Mouse (Mus musculus) gastrocnemius, postnatal 14 days (tissue): ENCODE measurements around the gene Tekt4. TPM values are rescaled to one million over a fixed set of nuclear protein-coding genes. Genes with fewer than 3 reads are reported as not detected.

Experiments used
- DNase-seq: peaks from one replicate; pipeline ENCODE4 v3.0.0; 2021; ENCODE audit warnings: mixed read lengths
- intact Hi-C: fragments of 180-260 bp; cut with DNase I; formaldehyde crosslinking; loops from one replicate; pipeline ENCODE4 v1.15.1; 2025; ENCODE audit warnings: low total_unique reads
- total RNA-seq, 2 experiments: library from RNA; stranded (reverse); gene quantifications; 2 replicates each; pipeline ENCODE4 v1.2.3; 2021

Tekt4 gene
- total RNA-seq, 2 experiments from 2014 or later: not detected

DNA sequence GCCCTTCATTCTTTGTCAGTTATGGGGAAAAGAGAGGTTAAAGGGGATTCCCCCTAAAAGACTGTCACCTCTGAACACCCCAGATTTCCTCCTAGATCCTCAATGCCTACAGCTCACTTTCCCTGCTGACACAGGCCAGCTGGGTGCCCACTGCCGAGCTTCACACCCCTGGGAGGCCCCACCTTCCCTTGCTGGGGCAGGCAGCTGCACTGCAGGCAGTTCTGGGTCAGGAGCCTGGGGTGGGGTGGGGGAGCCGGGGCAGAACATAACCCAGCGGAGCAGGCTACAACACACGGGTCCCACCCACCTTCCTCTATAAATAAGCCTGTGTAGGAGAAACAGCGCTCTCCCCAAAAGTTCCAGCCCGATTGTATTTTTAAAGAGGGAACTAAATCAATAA, 24.5 kb upstream of the Tekt4 start:
- intact Hi-C loops: no loop called here
- no peak for DNase-seq

DNA sequence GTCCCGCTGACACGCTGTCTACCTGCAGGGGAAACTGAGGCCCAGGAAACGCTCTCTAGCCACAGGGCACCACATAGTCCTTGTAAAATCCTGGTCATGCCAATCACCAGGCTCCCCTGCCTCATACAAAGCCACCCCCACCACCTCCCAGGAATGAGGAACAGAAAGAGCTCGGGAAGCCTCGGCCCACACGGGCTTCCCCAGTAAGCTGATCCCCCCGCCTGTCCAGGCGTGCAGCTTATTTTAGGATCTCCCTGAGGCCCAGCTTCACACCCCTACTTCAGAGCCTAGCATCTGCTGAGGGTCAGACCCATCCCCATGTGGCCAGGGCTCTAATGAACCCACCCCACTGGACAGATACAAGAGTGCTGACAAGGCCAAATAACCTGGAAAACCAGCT, 23.9 kb upstream of the Tekt4 start:
- DNase-seq: no peak
- intact Hi-C loops: no loop called here

DNA sequence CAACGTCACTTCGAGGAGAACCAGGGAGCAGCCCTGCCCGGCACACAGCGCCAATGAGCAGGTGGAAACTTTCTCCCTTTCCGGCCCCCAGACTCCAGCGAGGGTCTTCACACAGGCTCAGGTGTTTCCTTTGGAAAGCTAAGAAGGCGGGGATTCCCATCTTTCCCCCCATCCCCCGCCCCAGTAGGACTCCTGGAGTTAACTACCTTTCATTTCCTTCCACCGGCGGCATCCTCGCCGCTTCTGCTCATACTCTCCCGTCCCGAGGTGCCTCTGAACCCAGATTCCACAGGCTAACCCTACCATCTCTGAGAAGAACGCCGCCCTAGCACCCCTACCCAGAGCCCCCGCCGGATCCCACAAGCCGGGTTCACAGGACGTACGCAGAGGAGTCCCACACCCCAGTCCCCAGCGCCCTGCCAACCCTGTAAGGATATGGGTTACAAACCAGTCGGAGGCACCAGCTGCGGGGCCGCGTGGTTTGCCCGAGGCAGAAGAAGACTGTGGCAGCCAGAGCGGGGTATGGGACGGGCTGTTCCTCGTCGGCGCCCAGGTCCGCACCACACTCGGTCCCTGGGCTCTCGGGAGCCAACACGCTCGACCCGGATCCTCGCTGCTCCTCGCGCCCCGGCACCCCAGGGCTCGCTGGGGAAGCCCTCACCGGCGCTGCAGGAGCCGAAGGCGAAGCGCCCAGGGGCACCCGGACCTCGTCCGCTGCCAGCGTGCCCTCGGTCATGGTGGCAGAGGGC, 21.8 kb upstream of the Tekt4 start:
- intact Hi-C loops: no loop called here
- DNase-seq: peak; percentile 29

DNA sequence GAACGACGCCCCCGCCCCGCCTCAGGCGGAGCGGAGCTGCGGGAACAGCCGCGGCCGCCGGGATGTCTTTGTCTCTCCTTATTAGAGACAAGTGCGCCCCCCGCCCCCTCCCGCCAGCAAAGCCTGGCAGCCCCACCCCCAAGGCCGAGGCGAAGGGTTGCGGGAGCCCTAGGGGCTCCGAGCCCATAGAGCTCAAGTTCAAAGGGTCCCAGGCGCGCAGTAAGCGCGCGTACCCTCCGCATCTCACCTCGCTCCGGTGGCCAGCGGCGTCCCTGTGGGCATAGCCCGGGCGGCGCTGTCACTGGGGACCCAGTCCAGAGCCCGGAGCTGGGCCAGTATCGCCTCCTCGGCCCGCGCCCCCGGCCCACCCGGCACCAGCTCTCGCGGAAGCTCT, 21.2 kb upstream of the Tekt4 start:
- intact Hi-C loops: no loop called here
- no peak for DNase-seq

DNA sequence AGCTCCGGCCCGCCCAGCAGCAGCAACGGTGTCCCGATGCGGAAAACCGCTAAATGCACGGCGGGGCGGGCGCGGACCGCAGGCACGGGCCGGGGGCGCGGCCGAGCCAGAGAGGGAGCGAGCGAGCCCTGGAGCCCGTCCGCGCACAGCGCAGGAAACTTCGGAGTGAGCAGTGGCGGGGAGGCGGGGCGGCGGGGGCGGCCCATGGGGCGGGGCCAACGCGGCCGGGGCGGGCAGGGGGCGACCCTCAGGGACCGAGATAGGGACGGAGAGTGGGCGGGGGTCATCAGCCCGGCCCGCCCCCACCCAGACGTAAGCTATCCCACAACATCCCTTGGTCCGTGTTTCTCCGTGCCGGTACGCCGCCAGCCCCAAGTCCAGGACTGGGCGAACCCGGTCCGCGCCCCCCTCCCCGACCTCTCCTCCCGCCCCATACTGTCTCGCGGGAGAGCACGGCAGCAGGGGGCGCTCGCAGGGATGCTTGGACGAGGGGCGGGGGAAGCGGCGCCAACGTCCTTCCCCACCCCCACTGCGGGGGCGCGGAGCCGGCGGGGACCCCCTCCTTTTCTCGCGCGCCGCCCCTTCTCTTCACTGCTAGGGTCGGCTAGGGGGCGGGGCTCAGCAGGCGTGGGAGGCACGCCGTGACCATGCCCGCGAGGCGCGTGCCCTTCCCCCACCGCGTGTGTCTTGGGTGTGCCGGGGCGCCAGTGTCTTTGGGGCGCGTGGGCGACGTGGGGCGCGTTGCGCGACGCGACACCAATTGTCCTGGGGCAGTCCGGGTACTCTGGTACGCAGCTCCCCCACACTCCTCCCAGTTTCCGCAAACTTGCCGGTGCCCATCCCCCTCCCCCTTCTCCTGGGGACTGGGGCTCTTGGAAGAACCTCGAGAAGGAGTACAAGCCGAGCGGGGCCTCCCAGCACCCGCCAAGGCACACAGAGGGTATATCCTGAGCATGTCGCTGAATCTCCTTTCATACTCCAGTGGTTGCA, 20.5 kb upstream of the Tekt4 start, which contains the start of gene Cacna1h:
Cacna1h (minus strand) TSS at position 167 of the 990 bp plus-strand sequence.
- peak; percentile 53 for DNase-seq
- intact Hi-C loops: no loop called here

DNA sequence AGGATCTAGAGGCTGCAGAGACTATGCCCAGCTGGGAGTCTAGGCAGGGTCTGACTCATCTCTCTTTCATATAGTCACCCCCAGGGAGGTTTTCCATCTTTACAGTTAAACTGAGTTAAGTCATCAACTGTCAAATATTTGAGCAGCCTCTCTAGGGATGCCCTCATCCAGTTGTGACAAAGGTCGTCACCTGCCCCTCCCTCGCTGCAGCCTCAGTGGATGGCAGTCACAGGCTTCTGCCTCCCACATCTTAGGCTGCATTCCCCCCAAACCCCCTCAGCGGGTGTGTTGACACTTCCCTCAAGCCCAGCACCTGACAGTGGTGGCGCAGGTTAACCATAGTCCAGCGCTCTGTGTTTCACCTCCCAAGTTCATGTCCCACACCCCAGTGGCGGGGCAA, 13.0 kb upstream of the Tekt4 start:
- intact Hi-C loops: no loop called here
- no peak for DNase-seq

DNA sequence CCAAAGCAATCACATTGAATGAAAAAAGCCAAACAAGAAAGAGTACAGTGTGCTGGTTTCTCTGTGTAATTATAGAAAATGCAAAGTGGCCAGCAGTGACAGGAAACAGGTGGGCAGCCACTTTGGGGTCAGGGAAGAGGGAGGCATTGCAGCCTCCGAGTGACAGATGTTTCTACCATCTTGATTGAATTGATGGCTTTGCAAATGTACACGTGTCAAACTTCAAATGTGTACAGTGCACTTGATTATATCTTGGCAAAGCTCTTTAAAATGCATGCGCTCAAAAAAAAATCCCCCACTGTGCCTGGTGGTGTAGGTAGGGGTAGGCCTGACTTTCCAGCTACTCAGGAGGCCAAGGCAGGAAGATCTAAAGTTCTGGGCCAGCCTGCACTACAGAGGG, 11.5 kb upstream of the Tekt4 start:
- intact Hi-C loops: no loop called here

DNA sequence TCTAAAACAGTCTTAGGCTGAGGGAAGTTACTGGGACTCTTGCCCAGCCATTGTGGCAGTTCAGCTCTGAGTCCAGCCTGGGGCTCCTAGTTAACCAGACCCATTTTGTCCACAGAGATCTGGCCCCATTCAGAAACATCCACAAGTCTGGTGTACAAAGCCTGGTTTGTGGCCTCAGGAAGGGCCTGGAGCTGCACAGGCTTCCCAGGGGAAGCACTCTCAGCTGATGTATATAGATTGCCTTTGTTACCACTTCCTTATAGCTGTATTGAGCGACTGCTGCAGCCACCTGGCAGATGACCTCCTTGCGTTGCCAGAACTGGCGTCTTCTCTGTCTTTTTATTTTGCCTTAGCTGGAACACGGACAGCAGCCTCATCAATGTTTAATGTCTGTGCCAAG, 9.3 kb upstream of the Tekt4 start:
- no peak for DNase-seq
- intact Hi-C loops: no loop called here

More for the DNA sequence above, 11.5 kb upstream of the Tekt4 start:
- DNase-seq: no peak

DNA sequence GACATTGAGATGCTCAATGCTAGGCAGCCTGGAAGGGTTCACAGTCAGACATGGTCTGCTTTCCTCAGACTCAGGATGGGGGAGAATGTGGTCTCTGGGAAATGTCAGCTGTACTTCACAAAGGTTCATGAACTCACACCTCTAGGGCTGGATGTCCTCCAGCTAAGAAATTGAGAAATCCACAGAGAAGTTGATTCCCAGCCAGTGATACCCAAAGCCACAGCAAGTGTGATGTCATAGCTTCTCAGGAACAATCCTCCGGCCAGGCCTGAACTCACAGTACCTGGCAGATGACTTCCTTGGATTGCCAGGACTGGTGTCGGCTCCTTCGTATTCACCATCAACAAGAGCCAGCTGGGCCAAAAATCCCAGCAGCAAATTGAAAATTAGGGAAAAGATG, 8.6 kb upstream of the Tekt4 start:
- intact Hi-C loops: no loop called here

DNA sequence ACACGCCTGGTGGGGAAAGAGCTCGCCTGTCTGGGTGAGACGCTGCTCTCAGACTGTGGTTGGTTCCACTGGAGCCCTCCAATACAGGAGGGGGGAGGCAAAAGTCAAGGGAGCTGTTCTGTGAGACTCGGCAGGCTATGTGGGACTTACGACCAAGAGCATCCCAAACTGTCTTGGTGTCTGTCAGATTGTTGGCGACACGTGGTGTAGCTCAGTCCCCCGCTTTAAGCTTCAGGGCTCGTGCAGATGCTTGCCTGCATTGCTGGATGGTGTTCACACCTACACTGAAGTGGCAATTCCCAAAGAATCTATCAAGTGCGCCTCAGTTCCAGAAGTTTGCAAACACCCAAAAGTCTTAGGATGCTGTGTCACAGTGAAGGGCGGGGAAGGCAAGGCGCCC, 6.5 kb upstream of the Tekt4 start:
- intact Hi-C loops: no loop called here

More for the DNA sequence above, 8.6 kb upstream of the Tekt4 start:
- no peak for DNase-seq

DNA sequence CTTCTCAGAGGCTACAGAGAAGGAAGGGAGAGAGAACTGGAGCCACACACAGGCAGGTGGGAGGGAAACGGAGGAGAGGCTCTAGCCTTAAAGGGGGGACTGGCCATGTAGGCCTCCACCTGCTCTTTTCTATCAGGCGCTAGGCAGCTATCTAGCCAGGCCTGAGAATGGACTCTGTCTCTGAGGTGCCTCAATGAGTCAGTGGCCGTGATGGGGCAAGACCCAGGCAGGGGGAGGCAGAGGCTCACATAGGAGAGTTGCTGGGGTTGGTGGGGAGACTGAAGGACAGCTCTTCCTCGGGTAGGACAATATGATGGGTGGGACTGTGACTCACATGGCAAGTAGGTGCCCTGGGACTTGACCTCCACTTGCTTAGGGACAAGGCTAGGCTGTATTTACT, 4.1 kb upstream of the Tekt4 start:
- no peak for DNase-seq
- intact Hi-C loops: no loop called here

More for the DNA sequence above, 6.5 kb upstream of the Tekt4 start:
- DNase-seq: no peak

DNA sequence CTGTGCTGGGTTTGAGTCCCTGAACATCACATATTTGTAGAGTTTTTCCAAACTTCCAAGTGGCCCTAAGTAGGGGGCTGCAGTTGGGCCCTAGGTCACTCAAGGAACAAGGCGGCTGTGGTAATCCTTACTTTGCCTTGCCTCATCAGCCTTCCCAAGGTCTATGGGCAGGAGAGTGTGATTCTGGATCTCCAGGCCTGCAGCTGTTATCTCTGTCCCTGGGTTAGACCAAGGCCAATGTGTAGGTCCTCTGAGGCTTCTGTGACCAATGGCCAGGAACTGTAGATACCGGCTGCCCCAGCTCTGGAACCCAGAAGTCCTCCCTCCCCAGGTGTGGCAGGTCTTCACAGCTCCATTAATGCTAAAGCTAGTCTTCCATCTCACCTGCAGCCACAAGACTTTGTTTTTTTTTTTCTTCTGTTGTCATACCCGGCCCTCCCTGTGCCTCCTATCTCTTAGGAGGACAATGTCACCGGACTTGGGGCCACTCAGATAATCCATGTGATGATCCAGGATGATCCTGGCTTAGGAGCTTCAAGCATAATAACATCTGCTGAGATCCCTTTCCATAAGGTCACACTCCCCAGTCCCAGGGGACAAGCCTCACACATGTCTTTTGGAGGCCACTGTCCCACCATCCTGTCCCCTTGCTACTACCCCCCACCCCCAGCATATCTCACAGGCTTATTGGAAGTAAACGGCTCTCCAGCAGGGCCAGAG, 2.0 kb upstream of the Tekt4 start:
- intact Hi-C loops: no loop called here
- DNase-seq: no peak

DNA sequence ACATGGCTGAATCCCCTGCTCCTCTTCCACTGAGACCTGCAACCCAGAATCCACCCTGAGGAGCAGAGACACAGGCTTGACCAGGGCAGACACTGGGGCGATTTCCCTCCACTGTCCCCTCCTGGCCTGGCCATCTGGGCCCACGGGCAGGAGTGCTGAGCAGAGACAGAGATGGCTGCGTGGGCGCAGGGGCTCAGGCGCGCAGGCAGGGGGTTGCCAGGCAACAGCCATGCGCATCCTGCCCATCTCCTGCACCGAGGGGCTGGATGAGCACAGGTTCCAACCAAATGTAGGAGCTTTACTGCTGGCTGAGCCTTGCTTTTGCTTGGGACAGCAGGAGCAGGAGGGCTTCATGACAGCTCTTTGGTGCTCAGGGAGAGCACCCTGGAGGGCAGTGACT, 2.1 kb downstream of the Tekt4 start:
- intact Hi-C loops: no loop called here

DNA sequence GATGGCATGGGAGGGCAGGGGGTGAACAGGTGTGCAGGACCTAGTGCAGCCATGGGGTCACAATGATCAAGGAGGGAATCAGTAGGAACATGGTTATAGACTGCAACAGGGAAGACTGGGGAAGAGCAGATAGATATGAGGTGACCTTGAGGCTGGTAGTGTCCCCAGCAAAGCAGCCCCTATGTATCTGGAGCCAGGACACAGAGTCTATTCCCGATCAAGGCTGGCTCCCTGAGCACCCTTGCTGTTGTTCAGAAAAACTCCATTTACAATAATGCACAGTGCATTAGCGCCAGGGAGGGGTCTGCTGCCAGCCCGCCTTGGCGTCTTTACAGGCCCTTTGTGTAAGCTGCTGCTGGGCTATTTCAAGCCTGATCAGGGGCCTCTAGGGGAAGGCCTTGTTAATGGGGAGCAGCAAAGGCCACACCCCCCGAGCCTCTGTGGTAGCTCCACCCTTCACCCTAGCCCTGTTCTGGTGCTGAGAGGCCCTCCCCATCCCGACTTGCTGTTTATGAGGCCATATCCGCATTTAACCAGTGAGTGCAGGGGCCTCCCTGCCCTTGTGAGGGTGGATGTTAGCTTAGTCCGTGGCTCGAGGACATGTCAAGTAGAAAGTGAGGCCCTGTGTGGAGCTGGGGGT, 7.9 kb downstream of the Tekt4 start:
- intact Hi-C loops: no loop called here
- no peak for DNase-seq

More for the DNA sequence above, 2.1 kb downstream of the Tekt4 start:
- DNase-seq: no peak

DNA sequence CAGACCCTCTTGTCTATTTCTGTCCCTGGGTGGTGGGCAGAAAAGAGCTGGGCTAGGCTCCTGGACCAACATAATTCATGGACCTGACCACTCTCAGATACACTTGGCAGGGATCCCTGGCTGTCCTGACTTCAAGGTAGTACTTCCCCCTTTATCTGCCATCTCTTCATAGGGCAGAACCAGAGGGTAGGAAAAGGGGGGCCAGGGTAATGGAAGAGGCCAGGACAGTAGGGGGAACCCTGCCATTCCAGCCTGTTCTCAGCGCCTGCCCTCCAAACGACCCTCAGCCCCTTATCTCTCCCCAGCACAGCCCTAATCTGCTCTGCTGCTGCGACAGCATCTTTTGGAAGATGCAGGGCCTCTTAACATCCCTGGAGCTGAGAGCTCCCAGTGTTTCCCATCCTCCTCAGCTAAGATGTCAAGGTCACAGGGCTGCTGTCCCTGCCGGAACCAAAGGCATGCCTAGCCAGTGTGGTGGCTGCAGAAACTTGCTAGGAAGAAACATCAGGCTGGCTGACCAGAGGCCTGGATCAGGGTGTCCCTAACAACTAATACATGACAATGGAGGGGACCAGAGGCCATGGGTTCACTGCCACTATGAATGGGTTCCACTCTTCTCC, 9.0 kb downstream of the Tekt4 start:
- no peak for DNase-seq
- intact Hi-C loops: no loop called here

DNA sequence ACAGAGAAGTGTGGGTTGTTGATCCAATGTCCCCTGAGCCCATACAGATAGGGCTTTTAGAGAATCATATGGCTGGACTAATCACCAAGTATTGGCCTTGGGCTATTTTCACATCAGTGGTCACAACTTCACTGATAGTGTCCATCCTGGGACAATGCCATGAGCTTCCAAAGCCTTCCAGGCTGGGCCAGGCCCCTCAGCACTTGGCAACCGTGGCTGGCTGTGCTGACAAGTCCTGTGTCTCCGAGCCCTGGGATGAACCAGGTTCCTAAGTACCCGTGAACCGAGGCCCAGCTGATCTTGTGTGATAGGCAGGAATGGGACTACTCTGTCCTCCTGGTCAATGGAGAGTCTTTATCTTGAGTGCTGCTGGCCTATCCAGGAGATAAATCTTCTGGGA, 9.7 kb downstream of the Tekt4 start:
- intact Hi-C loops: no loop called here
- DNase-seq: no peak

DNA sequence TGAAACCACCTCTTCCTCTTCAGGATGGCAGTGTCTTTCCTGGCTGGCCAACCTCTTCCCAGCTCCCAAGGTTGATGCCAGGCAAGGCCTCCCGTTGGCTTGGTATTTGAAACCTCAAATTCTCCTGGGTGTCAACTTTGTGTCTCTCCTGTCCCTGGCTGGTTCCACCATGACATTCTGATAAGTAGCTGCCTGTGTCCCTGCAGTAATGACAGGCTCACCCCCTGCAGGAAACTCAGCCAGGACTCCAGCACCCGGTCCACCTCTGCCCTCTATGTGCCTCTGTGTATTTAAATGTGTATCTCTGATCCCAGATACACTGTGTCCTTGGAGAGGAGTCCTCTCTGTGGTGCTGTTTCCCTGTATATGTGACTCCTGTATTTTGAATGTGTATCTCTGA, 11.8 kb downstream of the Tekt4 start:
- intact Hi-C loops: no loop called here
- no peak for DNase-seq

DNA sequence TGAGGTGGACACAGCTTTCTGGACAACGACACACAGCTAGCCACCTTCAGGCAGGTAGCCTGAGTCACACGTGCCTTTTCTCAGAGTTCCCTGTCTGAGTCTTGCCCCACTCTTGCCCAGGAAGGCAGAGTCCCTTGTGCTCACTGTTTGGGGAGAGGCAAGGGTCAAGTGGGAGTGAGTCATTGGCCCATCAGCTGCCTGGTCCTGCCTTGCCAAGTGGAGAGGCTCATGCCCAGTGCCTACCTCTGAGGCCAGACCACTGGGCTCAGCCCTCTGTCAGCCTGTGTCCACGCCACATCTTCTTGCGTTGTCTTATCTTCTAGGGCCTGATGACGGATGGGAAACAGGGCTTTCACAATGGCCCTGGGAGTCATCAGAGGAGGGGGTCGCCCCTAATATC, 13.4 kb downstream of the Tekt4 start:
- DNase-seq: no peak
- intact Hi-C loops: no loop called here

DNA sequence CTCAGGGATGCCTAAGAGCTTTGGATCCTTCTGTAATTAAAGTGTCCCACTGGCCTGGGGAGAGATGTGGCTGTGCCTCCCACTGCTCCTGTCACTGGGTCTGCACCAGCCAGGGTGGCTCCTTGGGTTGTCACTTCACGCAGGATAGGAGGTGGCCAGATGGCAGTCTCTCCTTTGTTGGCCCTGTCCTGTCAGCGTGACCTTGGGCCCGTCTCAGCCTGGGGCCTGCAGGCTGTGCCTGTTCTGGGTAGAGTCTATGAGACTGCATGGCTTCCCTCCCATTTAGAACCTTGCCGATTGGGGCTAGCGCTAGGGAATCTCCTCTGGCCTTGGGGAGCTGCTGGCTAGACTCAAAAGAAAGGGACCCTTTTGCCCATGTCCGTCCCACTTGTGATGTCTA, 13.9 kb downstream of the Tekt4 start:
- DNase-seq: no peak
- intact Hi-C loops: no loop called here
